Mouse (Mus musculus) 3T3-L1 (cell line): ENCODE measurements around the gene Fam120b.

Experiments
- DNase-seq: peaks from one replicate; pipeline ENCODE4 v3.0.0-alpha.2; 2015; ENCODE audit warnings: low read depth, low spot score

Gene Fam120b

DNA sequence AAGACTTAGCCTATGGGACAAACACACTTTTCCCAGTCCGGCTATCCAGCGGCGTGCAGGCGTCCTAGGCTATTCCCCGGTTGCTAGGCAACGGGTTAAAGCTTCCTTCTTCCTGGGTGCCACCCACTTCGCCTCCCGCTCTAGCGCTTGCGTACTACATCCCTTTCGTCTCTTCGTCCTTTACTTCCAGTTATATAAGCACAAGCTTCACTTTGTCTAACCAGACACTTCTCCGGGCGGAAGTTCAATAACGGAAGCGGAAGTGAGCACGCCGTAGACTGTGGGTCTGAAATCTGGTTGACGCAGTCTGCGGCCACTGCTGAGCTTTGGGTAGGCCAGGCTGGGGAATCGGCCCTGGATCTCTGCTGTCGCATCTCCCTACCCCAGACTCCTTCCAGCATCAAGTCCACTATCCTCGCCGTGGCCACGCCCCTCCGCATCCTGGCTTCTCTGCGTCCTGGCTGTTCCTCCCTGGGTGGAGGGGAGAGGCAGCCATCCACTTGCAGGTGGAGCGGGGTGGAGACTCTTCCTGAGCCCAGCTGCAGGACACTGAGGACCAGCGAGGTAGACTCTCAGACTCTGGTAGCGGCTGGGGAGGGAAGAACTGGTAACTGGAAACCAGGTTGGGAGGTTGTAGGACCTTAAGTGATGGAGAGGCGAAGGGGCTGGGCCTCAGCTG lies at the start of gene Fam120b:
TSS of gene Fam120b (plus strand) at position 206 of the 679 bp plus-strand sequence.
- DNase-seq, result peak; percentile 99

DNA sequence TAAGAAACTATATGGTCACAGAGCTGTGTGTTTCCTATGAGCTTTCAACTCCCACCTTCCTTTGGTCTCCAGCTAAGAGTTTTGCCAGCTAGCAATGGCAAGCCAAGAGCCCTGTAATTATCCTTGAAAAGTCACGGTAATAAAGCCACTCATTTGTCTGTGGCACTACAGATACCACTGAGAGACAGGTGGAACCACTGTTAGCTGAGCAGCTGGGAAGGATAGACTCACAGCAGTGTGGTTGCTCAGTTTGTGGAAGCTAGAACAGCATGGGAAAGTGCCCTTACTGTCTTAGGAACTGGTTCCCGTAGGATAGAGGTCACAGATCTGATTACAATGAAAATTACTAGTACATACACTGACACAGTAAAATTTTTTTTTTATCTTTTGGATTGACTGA lies 45.9 kb upstream of the Fam120b start:
- DNase-seq, result no peak

- DNase-seq, result no peak
Measured at GRCm38 (mm10) chr17:15352869-15353610, 43.0 kb upstream of the Fam120b start.

GRCm38 (mm10) chr17:15354006-15354405 lies 42.0 kb upstream of the Fam120b start:
- no peak for DNase-seq

GRCm38 (mm10) chr17:15355072-15355471 lies 40.9 kb upstream of the Fam120b start:
- no peak for DNase-seq

DNA sequence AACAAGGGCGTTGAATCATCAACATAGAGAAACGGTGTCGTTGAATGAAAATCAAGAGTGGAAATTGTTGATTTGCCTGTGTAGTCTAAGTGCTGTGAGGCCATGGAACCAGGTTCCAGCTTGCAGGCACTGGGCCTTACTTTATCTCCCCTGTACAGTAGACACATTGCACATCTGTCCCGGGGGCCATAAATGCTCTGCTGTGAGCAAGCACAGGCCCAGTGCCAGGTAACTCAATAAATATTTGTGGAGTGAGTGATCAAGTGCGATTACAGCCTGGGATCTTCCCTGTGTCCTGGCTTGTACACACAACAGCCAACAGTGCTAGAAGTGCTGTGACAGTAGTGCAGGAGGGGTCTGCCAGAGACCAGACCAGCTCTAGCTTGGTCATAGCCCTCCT lies 39.5 kb upstream of the Fam120b start:
- DNase-seq, result peak; percentile 65

DNA sequence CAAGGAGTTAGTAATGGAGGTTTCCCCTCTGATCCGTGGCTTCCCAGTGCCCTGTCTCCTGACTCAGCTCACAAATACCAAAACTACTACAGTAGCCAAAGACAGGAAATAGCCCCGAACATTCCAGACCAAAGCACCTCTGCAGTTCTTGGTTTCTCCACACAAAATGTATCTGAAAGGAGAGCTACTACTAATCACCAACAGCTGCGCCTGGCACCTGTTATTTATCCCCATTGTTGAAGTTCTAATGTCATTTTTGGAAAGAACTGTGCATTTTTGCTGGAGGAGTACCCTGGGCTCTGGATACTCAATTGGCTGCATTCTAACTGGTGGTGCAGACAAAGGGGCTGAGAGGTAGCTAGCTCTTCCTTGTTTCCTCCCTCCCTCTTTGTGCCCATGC lies 38.9 kb upstream of the Fam120b start:
- DNase-seq, result peak; percentile 61

GRCm38 (mm10) chr17:15363656-15364055 lies 32.3 kb upstream of the Fam120b start:
- DNase-seq, result no peak

- peak; percentile 93 for DNase-seq
Measured at GRCm38 (mm10) chr17:15365650-15366049, 30.4 kb upstream of the Fam120b start.

- DNase-seq, result no peak
Measured at GRCm38 (mm10) chr17:15370401-15370800, 25.6 kb upstream of the Fam120b start.

DNA sequence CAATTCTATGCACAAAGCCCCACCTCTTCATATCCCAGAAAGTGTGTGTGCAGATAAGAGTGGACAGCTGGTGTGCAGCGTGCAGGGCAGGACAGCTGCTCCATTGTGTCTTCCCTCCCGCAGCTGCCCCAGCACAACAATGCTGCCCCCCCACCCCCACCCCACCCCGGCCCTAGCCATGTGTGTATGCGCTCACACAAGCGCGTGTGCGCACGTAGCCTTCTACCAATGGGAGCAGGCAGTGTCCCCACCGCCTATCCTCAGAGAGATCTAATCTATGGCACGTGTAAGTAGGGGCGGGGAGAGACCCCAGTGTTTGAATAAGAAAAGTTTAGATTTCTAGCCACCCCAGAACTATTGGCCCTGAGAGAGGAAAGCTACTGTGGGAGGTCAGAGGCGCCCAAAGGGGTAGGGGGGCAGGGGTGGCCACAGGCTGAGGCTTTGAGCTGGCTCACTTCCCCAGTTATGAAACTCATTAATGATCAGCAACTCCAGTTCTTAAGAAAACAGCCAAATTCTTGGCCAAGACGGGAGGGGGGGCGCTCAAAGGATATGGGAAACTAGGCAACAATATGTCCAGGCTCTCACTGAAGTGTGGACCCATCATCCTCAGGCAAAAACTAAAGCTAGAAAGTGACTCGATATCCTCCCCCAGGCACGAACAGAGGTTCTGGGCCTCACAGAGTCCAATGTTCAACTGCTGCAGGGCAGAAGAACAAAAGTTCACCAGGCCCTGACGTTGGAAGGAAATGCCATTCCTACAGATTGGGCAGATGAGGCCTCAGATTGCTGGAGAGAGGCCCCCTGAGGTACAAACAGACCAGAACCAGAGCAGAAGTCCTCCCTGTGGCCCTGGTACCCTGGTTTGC lies 23.8 kb upstream of the Fam120b start:
- DNase-seq, result no peak

DNA sequence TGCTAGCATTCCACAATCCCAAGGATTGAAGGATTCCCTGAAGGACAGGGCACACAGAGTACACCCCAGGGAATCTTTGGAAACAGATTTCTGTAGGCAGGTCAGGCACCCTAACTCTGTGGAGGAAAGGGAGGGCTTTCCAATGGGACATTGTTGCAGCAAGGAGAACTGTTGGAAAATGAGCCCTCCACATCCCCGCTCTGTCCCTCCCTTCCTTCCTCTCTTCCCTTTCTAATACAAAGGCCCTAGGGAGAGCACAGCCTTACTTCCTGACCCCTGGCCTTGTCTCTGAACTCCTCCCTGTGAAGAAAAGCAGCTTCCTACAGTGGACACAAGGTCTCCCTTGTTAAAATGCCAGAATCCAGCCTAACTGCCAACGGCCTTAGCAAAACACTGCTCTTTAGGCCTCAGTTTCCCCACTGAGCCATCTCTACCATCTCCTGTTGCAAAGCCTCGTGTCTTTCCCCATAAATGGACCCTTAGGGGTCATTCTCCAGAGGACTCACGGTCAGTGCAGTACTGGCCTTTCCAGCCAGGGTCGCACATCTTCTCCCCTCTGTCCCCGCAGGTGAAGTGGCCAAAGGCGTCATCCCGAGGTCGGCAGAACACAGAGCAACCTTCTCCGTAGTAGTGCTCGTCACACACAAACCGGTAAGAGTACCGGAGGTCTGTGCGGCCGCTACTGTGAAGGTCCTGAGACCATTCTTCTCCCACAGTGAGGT lies 22.9 kb upstream of the Fam120b start:
- no peak for DNase-seq

DNA sequence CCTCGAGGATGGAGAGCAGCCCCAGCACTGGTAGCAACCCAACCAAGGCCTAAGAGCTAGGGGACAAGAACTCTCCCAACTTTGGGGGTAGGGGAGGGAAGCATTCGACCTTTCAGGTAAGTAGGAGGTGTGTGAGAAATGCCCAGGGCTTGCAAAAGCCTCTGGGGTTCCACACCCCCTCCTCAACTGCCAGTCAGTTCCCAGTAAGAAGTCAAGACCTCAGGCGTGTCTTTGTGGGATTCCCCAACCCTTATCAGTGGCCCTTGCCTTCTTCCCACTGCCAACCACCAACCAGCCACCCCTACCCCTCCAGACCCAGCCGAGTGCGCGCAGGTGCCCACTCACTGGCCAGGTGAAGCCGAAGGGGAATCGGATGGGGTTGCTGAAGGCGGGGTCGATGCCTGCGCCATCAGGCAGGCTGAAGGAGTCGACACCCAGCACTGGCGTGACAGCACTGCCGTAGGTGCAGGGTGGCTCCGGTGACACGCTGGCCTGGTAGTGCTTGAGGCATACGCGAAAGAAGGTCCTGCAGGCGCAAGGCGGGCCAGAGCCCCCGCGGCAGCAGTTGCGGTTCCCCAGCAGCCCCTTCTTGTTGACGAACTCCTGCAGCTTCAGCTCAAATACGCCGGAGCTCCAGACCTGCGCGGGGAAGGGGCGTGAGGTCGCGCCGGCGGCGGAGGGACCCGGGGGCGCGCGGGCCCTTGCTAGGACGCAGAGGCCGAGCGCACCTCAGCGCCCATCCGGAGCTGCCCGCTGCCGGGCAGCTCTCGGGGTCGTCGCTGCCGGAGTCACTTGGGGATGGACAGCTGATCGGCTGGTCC lies 21.5 kb upstream of the Fam120b start:
- no peak for DNase-seq

GRCm38 (mm10) chr17:15375224-15375623 lies 20.8 kb upstream of the Fam120b start:
- no peak for DNase-seq

DNA sequence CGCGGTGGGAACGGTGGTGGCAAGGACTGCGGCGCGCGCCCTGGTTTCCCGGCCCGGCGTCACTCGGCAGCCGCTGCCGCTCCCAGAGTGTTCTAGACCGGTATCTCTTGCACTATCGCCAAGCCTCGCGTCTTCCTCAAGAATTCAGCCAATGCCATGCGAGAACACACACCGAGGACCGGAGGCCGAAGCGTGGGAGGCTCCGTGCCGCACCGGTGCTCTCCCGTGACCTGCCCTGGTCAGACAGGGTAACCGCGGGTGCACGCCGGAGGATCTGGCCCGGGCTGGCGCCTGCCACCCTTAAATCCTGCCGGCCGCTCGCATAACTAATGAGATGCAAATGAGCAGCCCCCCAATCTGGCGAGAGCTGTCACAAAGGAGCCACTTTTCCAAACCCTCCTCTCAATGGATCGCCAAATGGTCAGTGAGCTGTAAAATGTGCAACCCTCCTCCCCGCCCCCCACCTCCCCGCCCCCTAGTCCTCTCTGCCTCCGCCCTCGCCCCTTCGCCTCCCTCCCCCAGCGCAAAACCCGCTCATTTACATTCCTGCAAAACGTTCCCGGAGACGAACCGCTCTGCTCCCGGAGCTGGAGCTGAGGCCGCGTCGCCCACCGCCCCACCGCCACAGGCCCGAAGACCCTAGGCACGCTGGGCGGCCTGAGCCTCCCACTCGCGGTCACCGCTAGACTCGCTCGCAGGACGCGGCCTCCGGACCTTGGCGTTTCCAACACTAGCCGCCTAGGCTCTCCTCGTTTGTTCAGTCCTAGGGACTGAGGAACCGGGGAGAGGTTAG lies 20.1 kb upstream of the Fam120b start:
- no peak for DNase-seq

DNA sequence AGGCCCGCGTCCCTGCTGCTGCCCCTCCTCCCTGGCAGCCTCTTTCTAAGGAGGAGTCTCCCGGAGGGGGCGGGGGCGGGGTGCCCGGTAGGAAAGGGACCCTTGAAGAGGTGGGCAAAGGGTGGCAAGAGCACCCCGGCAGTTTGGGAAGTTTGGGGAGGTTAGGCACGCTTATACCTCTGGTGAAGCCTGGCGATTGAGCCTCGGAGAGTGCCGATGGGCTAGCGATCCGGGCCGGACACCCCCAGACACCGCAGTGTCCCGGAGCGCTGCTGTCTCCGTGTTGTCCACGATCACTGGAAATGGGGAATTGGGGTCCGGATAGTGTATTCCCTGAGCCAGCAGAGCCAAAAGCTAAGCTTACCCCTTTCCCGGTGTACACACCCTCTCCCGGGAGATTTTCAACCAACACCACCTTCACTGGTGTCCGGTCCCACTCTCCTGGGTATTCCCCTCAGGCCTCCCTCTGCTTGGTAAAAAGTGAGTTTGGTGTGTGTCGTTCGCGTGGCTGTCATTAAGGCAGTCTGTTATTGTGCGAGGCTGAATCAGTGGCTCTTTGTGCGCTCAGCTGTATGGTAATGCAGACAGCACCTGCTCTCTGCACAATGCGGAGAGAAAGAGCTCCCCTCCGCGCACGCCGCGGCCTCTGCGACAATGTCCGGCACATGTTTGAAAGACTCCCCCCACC lies 19.4 kb upstream of the Fam120b start, which contains the start of gene Dll1:
TSS of gene Dll1 (minus strand) at position 379 of the 688 bp plus-strand sequence.
- DNase-seq, result no peak

DNA sequence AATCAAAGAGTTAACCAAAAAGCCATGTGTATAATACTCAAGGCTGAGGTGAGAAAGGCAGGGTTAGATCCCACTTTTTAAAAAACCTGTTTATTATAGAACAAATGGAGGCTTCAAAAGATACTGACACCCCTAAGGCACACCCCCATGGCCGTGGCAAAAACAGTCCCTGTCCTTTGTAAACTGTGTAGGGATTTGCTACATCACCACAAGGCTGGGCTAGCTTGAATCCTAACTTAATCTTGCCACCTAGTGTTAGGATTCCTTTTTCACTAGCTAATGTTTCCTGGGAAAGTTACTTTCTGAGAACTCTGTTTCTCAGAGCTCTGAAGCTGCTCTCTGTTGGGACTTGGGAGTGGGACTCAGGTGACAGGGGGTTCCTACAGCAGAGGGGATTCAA lies 18.1 kb upstream of the Fam120b start:
- DNase-seq, result peak; percentile 72

DNA sequence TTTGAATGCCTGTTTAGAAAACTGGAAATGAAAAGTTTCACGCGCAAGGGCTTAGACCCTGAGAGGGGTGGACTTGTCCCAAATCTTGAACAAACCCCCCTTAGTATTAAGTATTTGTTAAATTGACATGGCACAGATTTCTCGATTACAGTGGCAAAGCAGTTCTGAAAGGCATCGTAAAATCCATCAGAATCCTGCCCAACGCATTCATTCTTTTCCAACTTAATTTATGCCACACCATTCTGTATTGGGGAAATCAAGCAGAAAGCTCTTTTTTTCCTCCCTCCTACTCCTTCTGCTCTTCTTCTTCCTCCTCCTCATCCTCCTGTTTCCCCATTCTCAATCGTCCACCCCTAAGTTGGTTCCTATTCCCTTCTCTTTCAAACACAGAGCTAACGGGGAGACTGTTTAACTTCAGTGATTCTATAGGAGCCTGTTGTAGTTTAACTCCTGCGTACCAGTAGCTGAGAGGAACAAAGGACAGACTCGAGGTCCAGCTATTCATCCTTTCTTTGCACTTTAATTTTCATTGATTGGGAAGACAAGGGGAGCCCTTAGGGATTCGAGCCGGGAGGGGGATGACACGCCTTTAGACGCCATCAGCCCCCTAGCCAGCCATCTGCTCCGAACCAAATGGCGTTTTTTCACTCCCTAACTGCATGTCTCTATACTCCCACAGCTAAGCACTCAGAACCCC lies 17.4 kb upstream of the Fam120b start:
- DNase-seq, result no peak
